Mouse (Mus musculus): ENCODE data around the gene Vgf.

Gene Vgf

DNA sequence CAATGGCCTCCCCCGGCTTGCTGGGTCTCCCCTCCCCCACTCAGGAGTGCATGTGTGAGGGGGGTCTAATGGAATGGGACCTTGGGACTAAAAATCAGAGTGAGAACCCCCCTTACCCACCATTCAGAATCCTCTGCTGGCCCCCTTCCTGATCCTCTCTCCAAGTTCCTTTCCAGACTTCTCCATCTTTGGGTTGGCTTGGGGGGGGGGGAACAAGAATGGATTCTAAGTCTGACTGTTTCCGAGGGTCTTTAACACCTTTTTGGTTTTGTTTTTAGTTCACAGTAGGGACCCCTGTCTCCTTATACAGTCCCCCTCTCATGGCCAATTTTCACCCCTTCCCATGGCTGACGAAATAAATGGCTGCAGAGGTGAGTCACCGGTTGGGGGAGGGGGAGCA, at the start of gene Vgf:
TSS of gene Vgf (plus strand) at position 301 of the 400 bp plus-strand sequence.
- no peak for DNase-seq

GRCm38 (mm10) chr5:136977769-136978168, 48.4 kb upstream of the Vgf start:
- no peak for DNase-seq

DNA sequence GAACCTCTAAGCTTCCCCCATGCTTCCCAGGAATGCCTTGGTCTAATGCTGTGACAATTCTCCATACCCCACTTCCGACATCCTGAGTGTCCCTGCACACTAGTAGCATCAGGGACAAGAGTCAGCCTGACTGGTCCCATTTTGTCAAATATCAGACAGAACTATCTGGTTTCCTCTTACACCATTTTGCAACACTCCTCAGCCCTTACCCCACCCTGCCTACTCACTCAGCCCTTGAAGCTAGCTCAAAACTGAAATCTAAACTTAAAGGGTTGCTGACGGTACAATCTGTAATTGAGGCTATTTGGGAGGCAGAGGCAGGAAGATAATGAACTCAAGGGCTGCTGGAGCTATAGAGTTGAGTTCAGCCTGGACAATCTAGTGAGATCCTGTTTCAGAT, 46.4 kb upstream of the Vgf start:
- DNase-seq: no peak

DNA sequence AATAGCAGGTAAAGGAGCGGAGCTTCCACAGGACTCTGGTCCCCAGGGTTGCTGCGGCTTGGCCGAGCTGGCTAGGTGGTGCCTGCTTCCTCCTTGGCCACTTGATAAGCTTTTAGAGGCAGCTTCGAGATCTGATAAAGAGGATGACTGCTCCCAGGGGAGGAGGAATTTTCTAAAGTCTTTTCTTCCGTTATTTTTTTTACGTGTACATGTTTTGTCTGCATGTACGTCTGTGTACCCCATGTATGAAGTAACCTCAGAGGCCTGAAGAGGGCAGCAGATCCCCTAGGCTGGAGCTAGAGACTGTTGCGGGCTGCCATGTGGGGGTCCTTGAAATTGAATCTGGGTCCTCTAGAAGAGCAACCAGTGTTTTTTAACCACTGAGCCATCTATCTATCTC, 45.2 kb upstream of the Vgf start:
- no peak for DNase-seq

- peak in 1 of 2 experiments; percentile 62 for DNase-seq
Observed at GRCm38 (mm10) chr5:136982338-136982930, 43.8 kb upstream of the Vgf start.

DNA sequence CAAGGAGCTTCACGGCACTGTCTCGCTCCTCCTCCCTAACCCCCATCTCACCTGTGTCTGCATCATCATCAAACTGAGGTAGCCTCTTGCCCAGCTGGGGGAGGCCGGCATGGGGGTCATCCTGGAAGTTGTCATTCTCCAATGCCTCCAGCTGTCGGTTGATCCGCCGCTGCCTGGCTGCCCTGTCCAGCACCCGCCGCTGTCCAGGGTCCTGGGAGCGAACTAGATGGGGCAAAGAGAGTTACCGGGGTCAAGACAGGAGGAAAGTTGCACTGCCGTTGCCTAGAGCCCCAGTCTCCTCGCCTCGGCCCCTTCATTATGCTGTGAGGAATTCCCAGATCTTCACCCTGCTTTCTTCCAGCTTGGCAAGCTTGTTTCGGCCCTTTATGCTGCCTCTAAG, 41.4 kb upstream of the Vgf start:
- no peak for DNase-seq

DNA sequence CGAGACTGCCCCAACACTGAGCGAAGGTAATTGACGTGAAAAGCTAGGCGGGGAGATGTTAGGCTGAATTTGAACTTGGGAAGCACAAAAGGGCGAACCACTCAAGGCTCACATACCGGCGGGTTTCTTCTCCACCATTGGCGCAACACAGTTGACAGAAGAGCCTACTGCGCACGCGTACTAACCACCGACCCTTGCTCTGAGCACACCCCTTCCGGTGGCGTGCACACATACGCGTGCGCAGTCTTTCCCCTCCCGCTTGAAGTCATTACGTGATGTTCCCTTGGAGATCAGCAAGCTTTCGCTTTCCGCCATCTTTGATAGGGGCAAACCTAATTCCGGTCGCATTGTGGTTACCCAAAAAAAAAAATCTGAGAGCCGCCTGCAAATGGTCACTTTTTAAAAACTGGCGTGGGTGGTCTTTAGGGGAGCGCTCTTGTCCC, 39.5 kb upstream of the Vgf start, which contains the start of gene Plod3:
TSS of gene Plod3 (plus strand) at position 325 of the 443 bp plus-strand sequence.
- DNase-seq: peak; percentile 90 to 92

GRCm38 (mm10) chr5:136987138-136987933, 38.9 kb upstream of the Vgf start:
- DNase-seq: peak; percentile 62 to 72

GRCm38 (mm10) chr5:136987934-136988271, 38.3 kb upstream of the Vgf start, which contains the start of gene Znhit1:
Znhit1 (minus strand) TSS chr5:136988021.
- DNase-seq: no peak

DNA sequence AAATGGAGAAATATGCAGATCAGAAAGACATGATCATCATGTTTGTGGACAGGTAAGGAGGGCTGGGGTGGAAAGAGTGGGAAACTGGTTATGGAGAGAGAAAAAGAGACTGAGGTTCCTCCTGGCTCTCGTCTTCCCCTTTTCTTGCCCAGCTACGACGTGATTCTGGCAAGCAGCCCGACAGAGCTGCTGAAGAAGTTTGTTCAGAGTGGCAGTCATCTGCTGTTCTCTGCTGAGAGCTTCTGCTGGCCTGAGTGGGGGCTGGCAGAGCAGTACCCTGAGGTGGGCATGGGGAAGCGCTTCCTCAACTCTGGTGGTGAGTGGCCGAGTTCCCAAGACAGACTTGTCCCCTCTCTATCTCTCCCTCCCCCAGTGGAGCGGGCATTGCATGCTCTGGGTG, 37.8 kb upstream of the Vgf start:
- no peak for DNase-seq

DNA sequence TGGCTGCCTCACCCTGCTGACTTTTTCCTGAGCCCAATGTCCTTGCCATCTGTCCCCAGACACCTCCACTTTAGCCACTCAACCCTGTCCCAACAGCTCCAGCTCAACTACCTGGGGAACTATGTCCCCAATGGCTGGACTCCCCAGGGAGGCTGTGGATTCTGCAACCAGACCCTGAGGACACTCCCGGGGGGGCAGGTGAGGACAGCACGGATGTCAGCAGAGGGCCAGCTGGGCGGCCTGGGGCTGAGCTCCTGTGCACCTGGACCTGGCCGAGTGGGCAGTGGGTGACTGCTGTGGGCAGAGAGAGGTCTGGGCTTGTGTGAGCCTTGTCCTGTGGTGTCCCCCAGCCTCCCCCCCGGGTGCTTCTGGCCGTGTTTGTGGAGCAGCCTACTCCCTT, 36.4 kb upstream of the Vgf start:
- no peak for DNase-seq

- DNase-seq: no peak
Observed at GRCm38 (mm10) chr5:136999449-136999848, 26.7 kb upstream of the Vgf start.

DNA sequence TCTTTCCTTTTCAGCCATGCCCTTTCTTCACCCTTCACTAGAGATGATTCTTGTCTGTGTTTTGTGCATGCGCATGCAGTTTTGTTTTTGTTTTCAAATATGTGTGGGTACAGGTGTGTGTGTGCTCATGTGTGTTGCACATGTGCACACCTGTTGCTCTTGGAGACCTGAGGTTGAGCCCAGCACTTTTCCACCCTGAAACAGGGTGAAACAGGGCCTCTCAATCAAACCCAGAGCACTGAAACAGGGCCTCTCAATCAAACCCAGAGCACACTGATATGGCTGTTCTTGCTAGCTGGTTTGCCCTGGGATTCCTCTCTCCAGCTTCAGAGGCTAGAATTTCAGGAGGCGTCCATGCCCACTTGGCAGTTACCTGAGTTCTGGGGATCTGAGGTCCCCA, 25.6 kb upstream of the Vgf start:
- no peak for DNase-seq

GRCm38 (mm10) chr5:137007276-137007675, 18.9 kb upstream of the Vgf start:
- no peak for DNase-seq

DNA sequence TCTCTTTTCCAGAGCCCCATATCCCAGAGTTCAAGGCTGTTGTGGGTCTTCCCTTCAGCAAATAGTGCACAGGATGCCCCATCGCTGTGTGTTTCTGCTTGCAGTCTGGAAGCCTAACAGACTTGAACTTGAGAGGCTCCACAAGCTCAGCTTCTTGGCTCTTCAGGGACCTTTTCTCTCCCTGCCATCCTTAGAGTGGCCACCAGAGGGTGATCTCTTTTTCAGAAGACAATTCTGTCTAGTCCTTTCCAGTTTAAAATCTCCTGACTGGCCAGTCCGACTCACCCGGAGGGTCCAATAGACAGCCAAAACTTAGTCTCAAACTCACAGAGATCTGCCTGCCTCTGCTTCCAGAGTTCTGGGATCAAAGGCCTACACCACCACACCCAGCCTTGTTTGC, 16.2 kb upstream of the Vgf start:
- peak in 1 of 2 experiments; percentile 26 for DNase-seq

DNA sequence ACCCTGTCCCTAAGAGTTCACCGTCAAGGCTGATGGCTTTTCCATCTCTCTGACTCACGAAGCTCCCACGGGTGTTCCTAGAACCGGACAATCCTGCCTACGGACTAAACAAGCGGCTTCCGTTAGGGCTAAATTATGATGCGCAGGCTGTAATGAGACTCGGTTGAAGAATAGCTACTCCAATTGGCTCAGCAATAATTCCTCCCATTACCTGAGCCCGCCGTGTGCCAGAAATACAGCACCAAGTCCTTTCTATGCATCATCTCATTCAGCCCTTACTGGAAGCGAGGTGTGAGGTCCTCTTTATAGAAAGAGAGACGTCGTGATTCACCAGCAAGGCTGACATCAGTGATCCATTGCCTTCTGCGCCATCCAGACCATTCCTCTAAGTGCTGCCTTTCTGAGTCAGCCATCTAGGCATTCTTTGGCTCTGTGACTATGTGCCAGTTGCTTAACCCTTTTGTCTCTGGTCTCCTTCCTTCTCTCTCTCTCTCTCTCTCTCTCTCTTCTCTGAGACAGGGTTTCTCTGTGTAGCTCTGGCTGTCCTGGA, 13.7 kb upstream of the Vgf start:
- no peak for DNase-seq

GRCm38 (mm10) chr5:137015913-137016312, 10.3 kb upstream of the Vgf start:
- no peak for DNase-seq

- DNase-seq: no peak
Observed at GRCm38 (mm10) chr5:137024318-137024717, 1.9 kb upstream of the Vgf start.

DNA sequence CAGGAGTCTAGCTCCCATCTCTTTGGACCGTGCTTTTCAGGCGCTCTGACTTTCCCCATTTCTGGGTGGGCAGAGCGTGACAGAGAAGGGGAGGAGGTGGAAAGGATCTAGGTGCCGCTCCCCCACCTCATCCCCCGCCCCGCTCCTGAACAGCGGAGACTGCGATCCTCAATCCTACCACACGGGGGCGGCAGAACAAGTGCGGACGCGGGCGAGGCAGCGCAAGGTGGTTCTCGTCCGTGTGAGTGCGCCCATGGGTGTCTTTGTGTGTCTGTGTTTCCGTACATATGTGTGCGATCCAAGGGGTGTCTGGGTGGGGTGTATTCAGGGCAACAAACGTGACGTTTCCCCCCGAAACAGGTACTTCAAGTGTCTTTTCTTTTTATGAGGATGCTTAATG, 1.1 kb upstream of the Vgf start:
- DNase-seq: peak; percentile 45 to 81

DNA sequence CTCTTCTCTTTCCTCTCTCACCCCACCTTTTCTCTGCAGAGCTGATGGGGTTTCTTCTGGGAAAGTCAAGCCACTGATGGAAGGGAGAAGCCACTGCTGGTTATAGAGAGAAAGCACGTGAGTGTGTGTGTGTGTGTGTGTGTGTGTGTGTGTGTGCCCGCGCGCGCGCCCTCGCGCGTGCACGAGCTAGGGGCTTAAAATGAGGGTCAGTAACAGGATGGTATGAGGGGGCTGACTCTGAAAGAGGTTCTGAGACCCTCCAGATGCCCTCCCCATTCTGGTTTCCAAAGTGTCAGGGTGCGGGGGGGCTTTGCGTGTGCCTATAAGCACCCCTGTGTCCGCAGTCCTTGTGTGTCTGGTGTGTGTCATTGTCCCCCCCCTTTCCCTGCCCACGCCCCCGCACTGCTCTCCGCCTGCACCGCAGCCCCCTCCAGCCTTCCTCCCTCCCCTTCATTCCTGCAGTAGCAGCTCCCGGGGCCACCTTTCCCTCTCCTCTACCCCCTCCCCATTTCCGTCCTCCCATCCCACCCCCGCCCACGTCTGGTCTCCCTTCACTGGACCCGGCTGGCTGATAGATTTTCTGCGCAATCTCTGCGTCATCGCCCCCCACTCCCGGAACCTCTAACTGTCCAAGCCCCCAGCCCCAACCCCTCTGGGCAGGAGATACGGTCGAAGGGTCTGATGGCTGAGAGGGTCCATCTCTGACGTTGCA, 2.5 kb downstream of the Vgf start:
- DNase-seq: no peak

DNA sequence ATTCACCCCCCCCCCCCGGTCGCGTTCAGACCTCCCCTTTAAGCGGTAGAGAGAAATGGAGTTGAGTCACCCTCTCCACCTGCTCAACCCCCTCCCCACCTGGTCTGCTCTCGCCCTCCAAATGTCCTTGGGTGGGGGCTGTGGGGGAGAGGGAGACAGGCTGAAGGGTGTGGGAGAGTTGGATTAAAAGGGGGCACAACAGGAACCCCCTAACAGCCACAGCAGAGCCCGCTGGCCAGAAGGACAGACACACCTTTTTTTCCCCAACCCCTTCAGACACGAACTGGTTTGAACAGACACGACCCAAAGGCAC, 3.0 kb downstream of the Vgf start:
- DNase-seq: no peak

GRCm38 (mm10) chr5:137029643-137030415, 3.6 kb downstream of the Vgf start:
- peak; percentile 84 to 92 for DNase-seq

- no peak for DNase-seq
Observed at GRCm38 (mm10) chr5:137030416-137030810, 4.2 kb downstream of the Vgf start.
